Mouse (Mus musculus) embryonic facial prominence, embryonic 13.5 days (tissue): ENCODE data around the gene Apopt1. TPM values are rescaled to one million over a fixed set of nuclear protein-coding genes. Genes with fewer than 3 reads are reported as not detected.

ENCODE experiments used
- ATAC-seq: fragments of 200-750 bp; cut with Nextera tagmentation; 2 replicates; pipeline ENCODE4 v1.8.0; 2017; ENCODE audit warnings: low read depth; ENCODE audit not compliant: insufficient number of reproducible peaks, insufficient read depth, low FRiP score, low TSS enrichment
- H3K27ac ChIP-seq: fragments of 300-500 bp; sonication (generic); 2 replicates; pipeline ENCODE4 v1.5.1; 2015; ENCODE audit warnings: moderate library complexity, mild to moderate bottlenecking, inconsistent platforms
- H3K27me3 ChIP-seq: fragments of 300-500 bp; sonication (generic); 2 replicates; pipeline ENCODE4 v1.6.1; 2015; ENCODE audit warnings: mild to moderate bottlenecking, inconsistent platforms
- H3K36me3 ChIP-seq: fragments of 300-500 bp; sonication (generic); 2 replicates; pipeline ENCODE4 v1.6.1; 2015; ENCODE audit warnings: mild to moderate bottlenecking, inconsistent platforms
- H3K4me1 ChIP-seq: fragments of 300-500 bp; sonication (generic); 2 replicates; pipeline ENCODE4 v1.6.1; 2015; ENCODE audit warnings: inconsistent platforms
- H3K4me2 ChIP-seq: fragments of 300-500 bp; sonication (generic); 2 replicates; pipeline ENCODE4 v1.6.1; 2015; ENCODE audit warnings: moderate library complexity, mild to moderate bottlenecking, inconsistent platforms
- H3K4me3 ChIP-seq: fragments of 300-500 bp; sonication (generic); 2 replicates; pipeline ENCODE4 v1.5.1; 2015; ENCODE audit warnings: mild to moderate bottlenecking, inconsistent platforms
- H3K9ac ChIP-seq: fragments of 300-500 bp; sonication (generic); 2 replicates; pipeline ENCODE4 v1.6.1; 2015; ENCODE audit warnings: mild to moderate bottlenecking, inconsistent platforms
- H3K9me3 ChIP-seq: fragments of 300-500 bp; sonication (generic); 2 replicates; pipeline ENCODE4 v1.6.1; 2016; ENCODE audit warnings: inconsistent platforms
- WGBS: fragments of 180-500 bp; shearing (Covaris S2); methylation state at CpG from one replicate; pipeline ENCODE4 v1.1.7; 2015; ENCODE audit warnings: mixed read lengths; 5-methylcytosine and 5-hydroxymethylcytosine counted together
- polyA plus RNA-seq: library from polyadenylated mRNA; unstranded; fragments of >200 nt; fragmentation: Nextera tagmentation; extraction: Ambion mirVana; gene quantifications from 2 replicates; pipeline ENCODE4 v1.2.1, GENCODE M21; 2015

Gene Apopt1
- polyA plus RNA-seq, 1 experiment from 2014 or later, result 66.0 TPM

GRCm38 (mm10) chr12:111752491-111752890, 39.4 kb downstream of the Apopt1 start:
- 0 out of 2 replicates have a peak, but pooled peaks cover 5% of the 10 kb centered on the region for H3K4me1 ChIP-seq
- H3K9me3 ChIP-seq, result no peaks in the 10 kb centered on the region
- H3K27ac ChIP-seq, result no peak overlapping the region
- WGBS, result 81% methylated on average over 6 of the region's 6 CpGs
- no peaks in the 10 kb centered on the region for H3K27me3 ChIP-seq
- no peaks in the 10 kb centered on the region for H3K36me3 ChIP-seq
- no peak overlapping the region for H3K9ac ChIP-seq
- ATAC-seq, result no peak
- H3K4me2 ChIP-seq, result no peak overlapping the region
- no peak overlapping the region for H3K4me3 ChIP-seq

- Histone ChIP-seq H3K4me3 (no peak overlapping the region), H3K27me3 (no peaks in the 10 kb centered on the region), H3K9ac (no peak overlapping the region), H3K36me3 (no peaks in the 10 kb centered on the region), H3K27ac (no peak overlapping the region), H3K4me1 (peaks cover 12% of the 10 kb centered on the region), H3K9me3 (no peaks in the 10 kb centered on the region), H3K4me2 (no peak overlapping the region)
- 52% methylated on average over 9 of the region's 9 CpGs for WGBS
- no peak for ATAC-seq
Observed at GRCm38 (mm10) chr12:111753347-111753746, 40.3 kb downstream of the Apopt1 start.

- no peak overlapping the region for H3K27ac ChIP-seq
- no peak for ATAC-seq
- H3K27me3 ChIP-seq, result no peaks in the 10 kb centered on the region
- H3K4me3 ChIP-seq, result no peak overlapping the region
- H3K9me3 ChIP-seq, result no peaks in the 10 kb centered on the region
- H3K4me1 ChIP-seq, result peaks cover 17% of the 10 kb centered on the region
- no peak overlapping the region for H3K4me2 ChIP-seq
- H3K9ac ChIP-seq, result no peak overlapping the region
- H3K36me3 ChIP-seq, result no peaks in the 10 kb centered on the region
Observed at GRCm38 (mm10) chr12:111754710-111755109, 41.6 kb downstream of the Apopt1 start.

- Histone ChIP-seq H3K4me3 (no peak overlapping the region), H3K4me2 (no peak overlapping the region), H3K27me3 (no peaks in the 10 kb centered on the region), H3K9ac (no peak overlapping the region), H3K9me3 (no peaks in the 10 kb centered on the region), H3K27ac (no peak overlapping the region), H3K4me1 (peaks cover 20% of the 10 kb centered on the region), H3K36me3 (no peaks in the 10 kb centered on the region)
- ATAC-seq, result no peak
- 70% methylated on average over 2 of the region's 2 CpGs for WGBS
Observed at GRCm38 (mm10) chr12:111755231-111755630, 42.2 kb downstream of the Apopt1 start.

- 56% methylated on average over 4 of the region's 4 CpGs for WGBS
- Histone ChIP-seq H3K27ac (no peak overlapping the region), H3K9me3 (no peaks in the 10 kb centered on the region)
Observed at GRCm38 (mm10) chr12:111756082-111756697, 43.1 kb downstream of the Apopt1 start.

GRCm38 (mm10) chr12:111756698-111757082, 43.6 kb downstream of the Apopt1 start:
- Histone ChIP-seq H3K27me3 (no peaks in the 10 kb centered on the region), H3K36me3 (no peaks in the 10 kb centered on the region), H3K9me3 (no peaks in the 10 kb centered on the region), H3K9ac (no peak overlapping the region), H3K27ac (no peak overlapping the region), H3K4me1 (peaks cover 27% of the 10 kb centered on the region), H3K4me3 (no peak overlapping the region), H3K4me2 (no peak overlapping the region)
- ATAC-seq, result no peak
- WGBS, result 24% methylated on average over 5 of the region's 5 CpGs

More at GRCm38 (mm10) chr12:111756082-111756697, 43.1 kb downstream of the Apopt1 start:
- Histone ChIP-seq H3K36me3 (no peaks in the 10 kb centered on the region), H3K4me2 (no peak overlapping the region), H3K4me3 (no peak overlapping the region), H3K4me1 (peaks cover 25% of the 10 kb centered on the region), H3K9ac (no peak overlapping the region), H3K27me3 (no peaks in the 10 kb centered on the region)
- no peak for ATAC-seq

- peak overlapping the region; percentile 94 for H3K4me3 ChIP-seq
- H3K4me1 ChIP-seq, result peaks cover 32% of the 10 kb centered on the region
- ATAC-seq, result no peak
- H3K27me3 ChIP-seq, result no peaks in the 10 kb centered on the region
- H3K4me2 ChIP-seq, result peak overlapping the region; percentile 99
- peaks cover 5% of the 10 kb centered on the region; the same call in 1 of the 2 replicates for H3K36me3 ChIP-seq
- H3K9ac ChIP-seq, result peak overlapping the region; percentile 97
- peak overlapping the region; percentile 86; the same call in 1 of the 2 replicates for H3K27ac ChIP-seq
- WGBS, result 42% methylated on average over 10 of the region's 10 CpGs
- H3K9me3 ChIP-seq, result no peaks in the 10 kb centered on the region
Observed at GRCm38 (mm10) chr12:111757561-111758325, 44.7 kb downstream of the Apopt1 start.

GRCm38 (mm10) chr12:111758381-111759175, 45.5 kb downstream of the Apopt1 start, which contains the start of gene Klc1:
TSS of gene Klc1 (plus strand) at chr12:111758849.
- no peaks in the 10 kb centered on the region for H3K27me3 ChIP-seq
- H3K4me2 ChIP-seq, result peak within 1 kb of the TSS; percentile 99
- peak within 1 kb of the TSS; percentile 86 for H3K27ac ChIP-seq
- H3K4me3 ChIP-seq, result peak within 1 kb of the TSS; percentile 94
- H3K9me3 ChIP-seq, result no peaks in the 10 kb centered on the region
- WGBS, result under 1% methylated on average over 84 of the region's 85 CpGs
- H3K9ac ChIP-seq, result peak within 1 kb of the TSS; percentile 97
- H3K4me1 ChIP-seq, result peaks cover 32% of the 10 kb centered on the region
- ATAC-seq, result peak; percentile 67
- peaks cover 14% of the 10 kb centered on the region for H3K36me3 ChIP-seq

- peak overlapping the region; percentile 97 for H3K9ac ChIP-seq
- peak overlapping the region; percentile 99 for H3K4me2 ChIP-seq
- H3K27me3 ChIP-seq, result no peaks in the 10 kb centered on the region
- peak overlapping the region; percentile 94 for H3K4me3 ChIP-seq
- H3K9me3 ChIP-seq, result no peaks in the 10 kb centered on the region
- ATAC-seq, result peak; percentile 15; the same call in 1 of the 2 replicates
- H3K27ac ChIP-seq, result peak overlapping the region; percentile 86
- WGBS, result 2% methylated on average over 35 of the region's 35 CpGs
- peaks cover 18% of the 10 kb centered on the region for H3K36me3 ChIP-seq
- H3K4me1 ChIP-seq, result peaks cover 32% of the 10 kb centered on the region
Observed at GRCm38 (mm10) chr12:111759176-111760061, 46.4 kb downstream of the Apopt1 start.

GRCm38 (mm10) chr12:111760306-111760908, 47.3 kb downstream of the Apopt1 start:
- ATAC-seq, result no peak
- peak overlapping the region; percentile 97 for H3K9ac ChIP-seq
- peak overlapping the region; percentile 99 for H3K4me2 ChIP-seq
- no peak overlapping the region; the same call in 1 of the 2 replicates for H3K27ac ChIP-seq
- WGBS, result 52% methylated on average over 7 of the region's 7 CpGs
- H3K36me3 ChIP-seq, result peaks cover 18% of the 10 kb centered on the region
- peak overlapping the region; percentile 94 for H3K4me3 ChIP-seq
- no peaks in the 10 kb centered on the region for H3K9me3 ChIP-seq
- peaks cover 32% of the 10 kb centered on the region for H3K4me1 ChIP-seq
- H3K27me3 ChIP-seq, result no peaks in the 10 kb centered on the region
